Mouse (Mus musculus) ES-Bruce4 (cell line): ENCODE results near the gene Casp7.

ENCODE experiments used
- CTCF ChIP-seq: IDR thresholded peaks from one replicate; pipeline ENCODE4 v1.8.1; 2011; ENCODE audit warnings: low read depth, low read length
- POLR2A ChIP-seq: IDR thresholded peaks from one replicate; pipeline ENCODE4 v1.8.1; 2011; ENCODE audit warnings: low read length; ENCODE audit not compliant: insufficient read depth

GRCm38 (mm10) chr19:56485376-56486271, 88.7 kb downstream of the Casp7 start:
- TF ChIP-seq CTCF (no peak), POLR2A (no peak)
